8 mouse cellular contexts compared by ENCODE assay signal in genomic region chr3:80800995-80801826, GRCm38 (mm10). TPM values are rescaled to one million over a fixed set of nuclear protein-coding genes. Genes with fewer than 3 reads are reported as not detected.
A peak's percentile ranks its signal among the peaks of the same experiment; 100 is the strongest.
DNase-seq lines count a peak whose midpoint lies in the region; ATAC-seq lines count a peak whose summit lies in the region.

No protein-coding gene starts in this region.

- DNase-seq in heart, adult 11 months, result no peak
- peak; percentile 3 to 18 for DNase-seq in adrenal gland, adult 18-20 months (ENCODE audit: low spot score in 2 of 2)
- DNase-seq in embryonic facial prominence, embryonic 11.5 days (ENCODE audit: low spot score), result peak; percentile 33
- DNase-seq in retina, embryonic 14.5 days (ENCODE audit: low spot score), result peak; percentile 18
- no peak for DNase-seq in B cell, adult 2 months

- H3K9ac ChIP-seq in heart, embryonic 16.5 days (ENCODE audit: low read length), result no peak overlapping the region
- peak overlapping the region; percentile 55 for H3K9ac ChIP-seq in embryonic facial prominence, embryonic 11.5 days (replicated peaks; ENCODE audit: low read length)
- peak overlapping the region; percentile 72 for H3K9ac ChIP-seq in hindbrain, embryonic 16.5 days (ENCODE audit: low read depth, low read length)
- peak overlapping the region; percentile 51; the same call in 1 of the 2 replicates for H3K9ac ChIP-seq in limb, embryonic 13.5 days

- H3K9me3 ChIP-seq in heart, embryonic 16.5 days (replicated peaks; ENCODE audit: control insufficient read depth, low read length), result no peaks in the 10 kb centered on the region
- no peaks in the 10 kb centered on the region for H3K9me3 ChIP-seq in embryonic facial prominence, embryonic 11.5 days (replicated peaks; ENCODE audit: control insufficient read depth, low read length)
- H3K9me3 ChIP-seq in hindbrain, embryonic 16.5 days (ENCODE audit: control insufficient read depth, low read length), result no peaks in the 10 kb centered on the region
- no peaks in the 10 kb centered on the region for H3K9me3 ChIP-seq in limb, embryonic 13.5 days

- WGBS in heart, embryonic 16.5 days, result 9% methylated on average over 31 of the region's 33 CpGs
- 12% methylated on average over 32 of the region's 33 CpGs for WGBS in embryonic facial prominence, embryonic 11.5 days
- 3% methylated on average over 33 of the region's 33 CpGs for WGBS in hindbrain, embryonic 16.5 days
- 11% methylated on average over 33 of the region's 33 CpGs for WGBS in limb, embryonic 13.5 days

- peaks cover 29% of the 10 kb centered on the region for H3K27me3 ChIP-seq in heart, embryonic 16.5 days (ENCODE audit: control insufficient read depth, insufficient read depth, low read length)
- peaks cover 13% of the 10 kb centered on the region for H3K27me3 ChIP-seq in embryonic facial prominence, embryonic 11.5 days (ENCODE audit: control insufficient read depth, insufficient read depth, low read length)
- no peaks in the 10 kb centered on the region for H3K27me3 ChIP-seq in hindbrain, embryonic 16.5 days (replicated peaks; ENCODE audit: control insufficient read depth, insufficient read depth, low read length)
- H3K27me3 ChIP-seq in limb, embryonic 13.5 days, result peaks cover 40% of the 10 kb centered on the region

- H3K4me1 ChIP-seq in heart, embryonic 16.5 days (ENCODE audit: control insufficient read depth, insufficient read depth, low read length), result peaks cover 13% of the 10 kb centered on the region
- no peaks in the 10 kb centered on the region for H3K4me1 ChIP-seq in embryonic facial prominence, embryonic 11.5 days (ENCODE audit: control insufficient read depth, insufficient read depth, low read length)
- peaks cover 10% of the 10 kb centered on the region for H3K4me1 ChIP-seq in hindbrain, embryonic 16.5 days (ENCODE audit: control insufficient read depth, insufficient read depth, low read depth, low read length)
- peaks cover 17% of the 10 kb centered on the region for H3K4me1 ChIP-seq in limb, embryonic 13.5 days

- 0 out of 2 replicates have a peak, but pooled peaks have one; percentile 28 for ATAC-seq in heart, embryonic 16.5 days (replicated peaks; ENCODE audit: extremely low read depth, insufficient read depth, low FRiP score)
- ATAC-seq in embryonic facial prominence, embryonic 11.5 days (replicated peaks; ENCODE audit: insufficient number of reproducible peaks, low FRiP score, low TSS enrichment, low read depth), result peak; percentile 42; the same call in 1 of the 2 replicates
- peak; percentile 51 for ATAC-seq in hindbrain, embryonic 16.5 days
- ATAC-seq in limb, embryonic 13.5 days (ENCODE audit: low FRiP score, low read depth), result no peak

- H3K27ac ChIP-seq in heart, embryonic 16.5 days (ENCODE audit: low read length), result no peak overlapping the region
- H3K27ac ChIP-seq in embryonic facial prominence, embryonic 11.5 days (replicated peaks; ENCODE audit: low read depth, low read length), result no peak overlapping the region
- peak overlapping the region; percentile 93 for H3K27ac ChIP-seq in hindbrain, embryonic 16.5 days (ENCODE audit: low read depth, low read length)
- H3K27ac ChIP-seq in limb, embryonic 13.5 days, result no peak overlapping the region

- H3K4me2 ChIP-seq in heart, embryonic 16.5 days (ENCODE audit: low read depth, low read length), result peak overlapping the region; percentile 59
- H3K4me2 ChIP-seq in embryonic facial prominence, embryonic 11.5 days (ENCODE audit: low read depth, low read length), result peak overlapping the region; percentile 76
- peak overlapping the region; percentile 76 for H3K4me2 ChIP-seq in hindbrain, embryonic 16.5 days (ENCODE audit: low read length)
- H3K4me2 ChIP-seq in limb, embryonic 13.5 days (replicated peaks), result peak overlapping the region; percentile 91

- no peaks in the 10 kb centered on the region for H3K36me3 ChIP-seq in heart, embryonic 16.5 days (ENCODE audit: control insufficient read depth, insufficient read depth)
- H3K36me3 ChIP-seq in embryonic facial prominence, embryonic 11.5 days (replicated peaks; ENCODE audit: control insufficient read depth, insufficient read depth, low read depth, low read length), result no peaks in the 10 kb centered on the region
- H3K36me3 ChIP-seq in hindbrain, embryonic 16.5 days (ENCODE audit: control insufficient read depth, insufficient read depth, low read length), result no peaks in the 10 kb centered on the region
- H3K36me3 ChIP-seq in limb, embryonic 13.5 days, result no peaks in the 10 kb centered on the region

- H3K4me3 ChIP-seq in heart, embryonic 16.5 days (ENCODE audit: low read length), result peak overlapping the region; percentile 42
- H3K4me3 ChIP-seq in embryonic facial prominence, embryonic 11.5 days (ENCODE audit: low read depth, low read length), result peak overlapping the region; percentile 43
- H3K4me3 ChIP-seq in hindbrain, embryonic 16.5 days (ENCODE audit: low read length), result peak overlapping the region; percentile 59
- H3K4me3 ChIP-seq in limb, embryonic 13.5 days, result peak overlapping the region; percentile 50

RNA-seq across cellular contexts. Expression of gene Gria2, which starts 1.4 kb away (rescaled TPM):
- polyA plus RNA-seq in heart, embryonic 16.5 days (2015; fragmentation: Nextera tagmentation; extraction: Ambion mirVana), result 0.35 and 0.50 TPM in 2 replicates
- total RNA-seq in adrenal gland, adult 18-20 months (2021), result 10 to 100 TPM in 1 of 2 experiments, 1 to 10 TPM in 1; 9.2 to 12.9 TPM
- polyA plus RNA-seq in embryonic facial prominence, embryonic 11.5 days (2014; fragmentation: Nextera tagmentation; extraction: Ambion mirVana), result 4.8 and 6.0 TPM in 2 replicates
- polyA plus RNA-seq in hindbrain, embryonic 16.5 days (2015; fragmentation: Nextera tagmentation; extraction: Ambion mirVana), result 186 and 187 TPM in 2 replicates
- polyA plus RNA-seq in limb, embryonic 13.5 days (2015; fragmentation: Nextera tagmentation; extraction: Ambion mirVana), result 3.3 and 3.6 TPM in 2 replicates

Comparison
In these comparisons a context has a peak if more than half of its experiments do, and no peak if none do; other contexts are left out.
1. DNase-seq: peak in adrenal gland, adult 18-20 months (2 of 2), embryonic facial prominence, embryonic 11.5 days (single experiment) and retina, embryonic 14.5 days (single experiment); none in heart, adult 11 months (single experiment) and B cell, adult 2 months (0 of 2).
2. RNA of gene Gria2, which starts 1.4 kb away (polyA plus RNA-seq): 186 to 187 TPM in hindbrain, embryonic 16.5 days; 4.8 to 6.0 TPM in embryonic facial prominence, embryonic 11.5 days, 3.3 to 3.6 TPM in limb, embryonic 13.5 days and 0.35 to 0.50 TPM in heart, embryonic 16.5 days; every median in the first group is over 10 times any median in the second.
3. Peak in every context shown above with its lines, with median percentiles within 50 percentile points of each other: H3K4me2 ChIP-seq and H3K4me3 ChIP-seq.